Mouse (Mus musculus) midbrain, embryonic 15.5 days (tissue): ENCODE results near the gene Mvp. TPM values are rescaled to one million over a fixed set of nuclear protein-coding genes. Genes with fewer than 3 reads are reported as not detected.

ENCODE experiments used
- ATAC-seq: fragments of 200-750 bp; cut with Nextera tagmentation; replicated peaks from 2 replicates; pipeline ENCODE4 v1.8.0; 2017; ENCODE audit warnings: moderate TSS enrichment
- H3K27ac ChIP-seq: fragments of 300-500 bp; sonication (generic); 2 replicates; pipeline ENCODE4 v1.5.1; 2015; ENCODE audit warnings: mild to moderate bottlenecking, inconsistent platforms
- H3K27me3 ChIP-seq: fragments of 300-500 bp; sonication (generic); replicated peaks from 2 replicates; pipeline ENCODE4 v1.6.1; 2015; ENCODE audit warnings: inconsistent platforms
- H3K36me3 ChIP-seq: fragments of 300-500 bp; sonication (generic); replicated peaks from 2 replicates; pipeline ENCODE4 v1.6.1; 2015; ENCODE audit warnings: inconsistent platforms
- H3K4me1 ChIP-seq: fragments of 300-500 bp; sonication (generic); 2 replicates; pipeline ENCODE4 v1.6.1; 2015; ENCODE audit warnings: inconsistent platforms
- H3K4me2 ChIP-seq: fragments of 300-500 bp; sonication (generic); 2 replicates; pipeline ENCODE4 v1.6.1; 2015; ENCODE audit warnings: inconsistent platforms, mild to moderate bottlenecking, moderate library complexity
- H3K4me3 ChIP-seq: fragments of 300-500 bp; sonication (generic); 2 replicates; pipeline ENCODE4 v1.5.1; 2015; ENCODE audit warnings: mild to moderate bottlenecking, inconsistent platforms
- H3K9ac ChIP-seq: fragments of 300-500 bp; sonication (generic); 2 replicates; pipeline ENCODE4 v1.6.1; 2015; ENCODE audit warnings: mild to moderate bottlenecking, inconsistent platforms
- H3K9me3 ChIP-seq: fragments of 300-500 bp; sonication (generic); 2 replicates; pipeline ENCODE4 v1.6.1; 2016; ENCODE audit warnings: inconsistent platforms
- WGBS: fragments of 180-500 bp; shearing (Covaris S2); methylation state at CpG from one replicate; pipeline ENCODE4 v1.1.7; 2015; ENCODE audit warnings: mixed read lengths; 5-methylcytosine and 5-hydroxymethylcytosine counted together
- polyA plus RNA-seq: library from polyadenylated mRNA; unstranded; fragments of >200 nt; fragmentation: Nextera tagmentation; extraction: Ambion mirVana; gene quantifications from 2 replicates; pipeline ENCODE4 v1.2.1, GENCODE M21; 2015

Gene Mvp
- polyA plus RNA-seq, 1 experiment from 2014 or later, result 4.0 TPM

GRCm38 (mm10) chr7:127023896-127024690, 9.7 kb upstream of the Mvp start:
- H3K36me3 ChIP-seq, result peaks cover 6% of the 10 kb centered on the region
- no peaks in the 10 kb centered on the region for H3K9me3 ChIP-seq
- WGBS, result 15% methylated on average over 19 of the region's 19 CpGs
- H3K27me3 ChIP-seq, result no peaks in the 10 kb centered on the region
- peak overlapping the region; percentile 81 for H3K4me3 ChIP-seq
- H3K9ac ChIP-seq, result peak overlapping the region; percentile 95
- ATAC-seq, result no peak
- H3K4me1 ChIP-seq, result peaks cover 71% of the 10 kb centered on the region
- H3K27ac ChIP-seq, result peak overlapping the region; percentile 99
- H3K4me2 ChIP-seq, result peak overlapping the region; percentile 87

GRCm38 (mm10) chr7:127023272-127023691, 8.9 kb upstream of the Mvp start:
- Histone ChIP-seq H3K9ac (peak overlapping the region; percentile 95), H3K27ac (peak overlapping the region; percentile 99), H3K4me3 (peak overlapping the region; percentile 81), H3K4me2 (peak overlapping the region; percentile 87), H3K27me3 (no peaks in the 10 kb centered on the region), H3K9me3 (no peaks in the 10 kb centered on the region), H3K4me1 (peaks cover 76% of the 10 kb centered on the region), H3K36me3 (peaks cover 6% of the 10 kb centered on the region)
- WGBS, result 66% methylated on average over 13 of the region's 13 CpGs
- ATAC-seq, result no peak

- H3K36me3 ChIP-seq, result peaks cover 6% of the 10 kb centered on the region
- H3K4me3 ChIP-seq, result no peak overlapping the region
- no peak for ATAC-seq
- H3K4me2 ChIP-seq, result peak overlapping the region; percentile 87
- peak overlapping the region; percentile 99 for H3K27ac ChIP-seq
- peaks cover 76% of the 10 kb centered on the region for H3K4me1 ChIP-seq
- 85% methylated on average over 7 of the region's 7 CpGs for WGBS
- peak overlapping the region; percentile 12; the same call in 1 of the 2 replicates for H3K9ac ChIP-seq
- no peaks in the 10 kb centered on the region for H3K27me3 ChIP-seq
- no peaks in the 10 kb centered on the region for H3K9me3 ChIP-seq
Observed at GRCm38 (mm10) chr7:127022528-127023271, 8.3 kb upstream of the Mvp start.

GRCm38 (mm10) chr7:127021563-127022527, 7.4 kb upstream of the Mvp start:
- Histone ChIP-seq H3K36me3 (peaks cover 6% of the 10 kb centered on the region), H3K27me3 (no peaks in the 10 kb centered on the region), H3K4me3 (peak overlapping the region; percentile 49), H3K27ac (peak overlapping the region; percentile 83), H3K9me3 (no peaks in the 10 kb centered on the region), H3K4me1 (peaks cover 79% of the 10 kb centered on the region), H3K4me2 (peak overlapping the region; percentile 64), H3K9ac (peak overlapping the region; percentile 60)
- ATAC-seq, result no peak
- whole genome bisulfite sequencing, result 25% methylated on average over 4 of the region's 5 CpGs

GRCm38 (mm10) chr7:127020901-127021562, 6.6 kb upstream of the Mvp start, which contains the start of the genes Gm42742 and Prrt2:
Gene Gm42742, minus strand, starts transcription at chr7:127021097.
Gene Prrt2, minus strand, starts transcription at chr7:127021211.
- Histone ChIP-seq H3K27me3 (no peaks in the 10 kb centered on the region), H3K9me3 (no peaks in the 10 kb centered on the region), H3K4me3 (peak within 1 kb of the TSS; percentile 49), H3K4me2 (peak within 1 kb of the TSS; percentile 64), H3K4me1 (peaks cover 82% of the 10 kb centered on the region), H3K36me3 (peaks cover 6% of the 10 kb centered on the region), H3K27ac (peak within 1 kb of the TSS; percentile 83), H3K9ac (peak within 1 kb of the TSS; percentile 60)
- WGBS, result under 1% methylated on average over 36 of the region's 37 CpGs
- peak; percentile 12 for ATAC-seq

- ATAC-seq, result no peak
- Histone ChIP-seq H3K36me3 (peaks cover 8% of the 10 kb centered on the region), H3K27me3 (no peaks in the 10 kb centered on the region), H3K4me1 (peaks cover 87% of the 10 kb centered on the region), H3K4me2 (peak overlapping the region; percentile 64), H3K4me3 (peak overlapping the region; percentile 49), H3K27ac (peak overlapping the region; percentile 83), H3K9me3 (no peaks in the 10 kb centered on the region), H3K9ac (peak overlapping the region; percentile 60)
- WGBS, result 24% methylated on average over 5 of the region's 5 CpGs
Observed at GRCm38 (mm10) chr7:127020491-127020890, 6.1 kb upstream of the Mvp start.

GRCm38 (mm10) chr7:127020031-127020430, 5.6 kb upstream of the Mvp start:
- no peak for ATAC-seq
- peak overlapping the region; percentile 83 for H3K27ac ChIP-seq
- no peaks in the 10 kb centered on the region for H3K9me3 ChIP-seq
- no peaks in the 10 kb centered on the region for H3K27me3 ChIP-seq
- peak overlapping the region; percentile 60; the same call in 1 of the 2 replicates for H3K9ac ChIP-seq
- H3K4me1 ChIP-seq, result peaks cover 91% of the 10 kb centered on the region
- H3K4me3 ChIP-seq, result peak overlapping the region; percentile 49
- H3K4me2 ChIP-seq, result peak overlapping the region; percentile 64
- H3K36me3 ChIP-seq, result peaks cover 11% of the 10 kb centered on the region
- WGBS, result 58% methylated on average over 3 of the region's 3 CpGs

GRCm38 (mm10) chr7:127019306-127019960, 5.0 kb upstream of the Mvp start:
- peak overlapping the region; percentile 49; the same call in 1 of the 2 replicates for H3K4me3 ChIP-seq
- H3K9me3 ChIP-seq, result no peaks in the 10 kb centered on the region
- peaks cover 11% of the 10 kb centered on the region for H3K36me3 ChIP-seq
- H3K4me1 ChIP-seq, result peaks cover 91% of the 10 kb centered on the region
- H3K4me2 ChIP-seq, result peak overlapping the region; percentile 64
- H3K9ac ChIP-seq, result peak overlapping the region; percentile 60; the same call in 1 of the 2 replicates
- 79% methylated on average over 14 of the region's 14 CpGs for WGBS
- H3K27ac ChIP-seq, result no peak overlapping the region
- H3K27me3 ChIP-seq, result no peaks in the 10 kb centered on the region
- ATAC-seq, result no peak

GRCm38 (mm10) chr7:127018416-127019305, 4.2 kb upstream of the Mvp start:
- H3K4me2 ChIP-seq, result peak overlapping the region; percentile 90
- WGBS, result 84% methylated on average over 15 of the region's 15 CpGs
- H3K27me3 ChIP-seq, result no peaks in the 10 kb centered on the region
- H3K9me3 ChIP-seq, result no peaks in the 10 kb centered on the region
- peaks cover 11% of the 10 kb centered on the region for H3K36me3 ChIP-seq
- peaks cover 88% of the 10 kb centered on the region for H3K4me1 ChIP-seq
- ATAC-seq, result no peak
- H3K4me3 ChIP-seq, result no peak overlapping the region
- H3K27ac ChIP-seq, result peak overlapping the region; percentile 94; the same call in 1 of the 2 replicates
- peak overlapping the region; percentile 60; the same call in 1 of the 2 replicates for H3K9ac ChIP-seq

- Histone ChIP-seq H3K27me3 (no peaks in the 10 kb centered on the region), H3K27ac (peak overlapping the region; percentile 94), H3K4me3 (peak overlapping the region; percentile 69; the same call in 1 of the 2 replicates), H3K36me3 (peaks cover 17% of the 10 kb centered on the region), H3K4me1 (peaks cover 84% of the 10 kb centered on the region), H3K4me2 (peak overlapping the region; percentile 90), H3K9ac (peak overlapping the region; percentile 18), H3K9me3 (no peaks in the 10 kb centered on the region)
- ATAC-seq, result no peak
- 45% methylated on average over 6 of the region's 6 CpGs for WGBS
Observed at GRCm38 (mm10) chr7:127017950-127018345, 3.5 kb upstream of the Mvp start.
